Mouse (Mus musculus): ENCODE measurements around the gene Dpm3. TPM values are rescaled to one million over a fixed set of nuclear protein-coding genes. Genes with fewer than 3 reads are reported as not detected.

The Dpm3 gene
- polyA plus RNA-seq, 1 experiment = 228 TPM

DNA sequence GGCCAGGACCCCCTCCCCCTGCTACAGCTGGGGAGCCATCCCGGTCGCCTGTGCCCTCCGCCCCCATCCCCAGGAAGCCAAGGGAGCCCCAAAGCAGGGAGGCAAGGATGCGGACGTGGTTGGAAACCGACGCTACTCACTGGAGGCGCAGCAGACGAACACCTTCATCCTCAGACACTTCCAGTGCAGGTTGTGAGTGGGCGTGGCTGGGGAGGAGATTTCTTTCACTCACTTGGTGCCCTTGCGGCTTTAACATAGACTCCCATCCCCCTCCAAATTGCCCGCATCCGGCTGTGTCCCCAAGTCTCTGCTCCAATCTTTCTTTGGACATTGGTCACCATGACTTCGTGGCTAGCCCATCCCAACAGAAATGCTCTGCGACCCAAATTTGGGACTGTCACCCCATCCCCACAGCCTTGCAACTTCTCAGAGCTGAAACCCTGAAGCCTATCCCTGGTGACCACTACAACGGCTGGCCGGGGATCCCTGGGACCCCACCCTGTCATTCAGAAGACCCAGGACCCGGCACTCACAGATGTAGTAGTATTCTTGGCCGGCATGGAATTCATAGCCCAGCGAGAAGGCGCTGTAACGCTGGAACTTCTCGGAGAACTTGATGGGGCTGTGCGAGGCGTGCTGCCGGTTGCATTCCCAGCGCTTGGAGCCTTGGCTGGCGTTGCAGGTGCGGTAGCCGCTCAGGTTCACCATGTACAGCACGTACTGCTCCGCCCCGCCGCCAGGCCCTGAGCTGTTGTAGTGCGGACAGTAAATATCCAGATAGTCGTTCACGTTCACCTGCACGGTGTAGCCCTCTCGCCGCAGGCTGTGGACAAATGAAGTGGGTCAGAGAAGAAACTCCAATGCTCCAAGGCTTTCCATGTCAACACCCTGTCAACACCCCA, 57.0 kb downstream of the Dpm3 start:
- Histone ChIP-seq H3K79me3 (ENCODE audit: low read depth) (no peaks in the 10 kb centered on the region), H3K4me3 (ENCODE audit: insufficient read depth, poor library complexity, severe bottlenecking) (no peak overlapping the region), H3K36me3 (ENCODE audit: control insufficient read depth, insufficient read depth) (no peaks in the 10 kb centered on the region), H3K27me3 (ENCODE audit: control insufficient read depth, insufficient read depth, insufficient read length) (peaks cover 18% of the 10 kb centered on the region), H3ac (ENCODE audit: control insufficient read depth, insufficient read length, low read depth) (no peak overlapping the region), H3K79me2 (ENCODE audit: control insufficient read depth, insufficient read depth) (no peaks in the 10 kb centered on the region)
- TF ChIP-seq MYOD1 (IDR thresholded peaks at IDR 0.05; ENCODE audit: control insufficient read depth, insufficient read length, low read depth) (no peak), USF1 (IDR thresholded peaks at IDR 0.05; ENCODE audit: low read depth) (no peak), CTCF (IDR thresholded peaks at IDR 0.05; ENCODE audit: control insufficient read depth, insufficient read depth, insufficient read length) (no peak), FOSL1 (IDR thresholded peaks at IDR 0.05; ENCODE audit: insufficient read depth, low read length, poor library complexity, severe bottlenecking) (no peak), MYOG (IDR thresholded peaks at IDR 0.05; ENCODE audit: control insufficient read depth, extremely low read depth, insufficient read length) (no peak), MAX (IDR thresholded peaks at IDR 0.05) (no peak), CEBPB (IDR thresholded peaks at IDR 0.05; ENCODE audit: low read depth) (no peak)

Small RNA genes lying within 50 kb of the gene (microRNA-seq; reads per million reads assigned to microRNA genes)
- 31.7 reads per million, percentile 66 among the genes with 10 or more reads in this experiment for gene Mir92b (ENCODE audit: borderline microRNAs expressed)

Other genes starting within 250 kb of the Dpm3 start
- gene Rusc1, start 166.0 kb upstream of the Dpm3 start, polyA plus RNA-seq (2012; fragmentation: generic; extraction: Trizol) = 25.0 TPM
- 0.02 TPM for gene Gm43738, start 158.3 kb upstream of the Dpm3 start, polyA plus RNA-seq (2012; fragmentation: generic; extraction: Trizol)
- 384 TPM for gene Fdps, start 157.4 kb upstream of the Dpm3 start, polyA plus RNA-seq (2012; fragmentation: generic; extraction: Trizol)
- gene Pklr, start 123.2 kb upstream of the Dpm3 start, polyA plus RNA-seq (2012; fragmentation: generic; extraction: Trizol) = not detected
- 0.15 TPM for gene Hcn3, start 99.2 kb upstream of the Dpm3 start, polyA plus RNA-seq (2012; fragmentation: generic; extraction: Trizol)
- gene Clk2, start 94.6 kb upstream of the Dpm3 start, polyA plus RNA-seq (2012; fragmentation: generic; extraction: Trizol) = 14.5 TPM
- gene Scamp3, start 81.9 kb upstream of the Dpm3 start, polyA plus RNA-seq (2012; fragmentation: generic; extraction: Trizol) = 139 TPM
- gene Fam189b, start 76.2 kb upstream of the Dpm3 start, polyA plus RNA-seq (2012; fragmentation: generic; extraction: Trizol) = 27.4 TPM
- 40.6 TPM for gene Gba, start 56.4 kb upstream of the Dpm3 start, polyA plus RNA-seq (2012; fragmentation: generic; extraction: Trizol)
- 9.1 TPM for gene Thbs3, start 44.2 kb upstream of the Dpm3 start, polyA plus RNA-seq (2012; fragmentation: generic; extraction: Trizol)
- gene Mtx1, start 32.3 kb upstream of the Dpm3 start, polyA plus RNA-seq (2012; fragmentation: generic; extraction: Trizol) = 248 TPM
- 0.20 TPM for gene Muc1, start 30.3 kb upstream of the Dpm3 start, polyA plus RNA-seq (2012; fragmentation: generic; extraction: Trizol)
- gene Krtcap2, start 13.4 kb upstream of the Dpm3 start, polyA plus RNA-seq (2012; fragmentation: generic; extraction: Trizol) = 299 TPM
- 11.0 TPM for gene Trim46, start 13.0 kb upstream of the Dpm3 start, polyA plus RNA-seq (2012; fragmentation: generic; extraction: Trizol)
- gene Slc50a1, start 11.2 kb downstream of the Dpm3 start, polyA plus RNA-seq (2012; fragmentation: generic; extraction: Trizol) = 48.7 TPM
- gene Efna1, start 21.8 kb downstream of the Dpm3 start, polyA plus RNA-seq (2012; fragmentation: generic; extraction: Trizol) = 13.9 TPM
- 2.9 TPM for gene Efna3, start 63.6 kb downstream of the Dpm3 start, polyA plus RNA-seq (2012; fragmentation: generic; extraction: Trizol)
- gene Efna4, start 78.7 kb downstream of the Dpm3 start, polyA plus RNA-seq (2012; fragmentation: generic; extraction: Trizol) = 13.3 TPM
- gene Adam15, start 90.6 kb downstream of the Dpm3 start, polyA plus RNA-seq (2012; fragmentation: generic; extraction: Trizol) = 60.2 TPM
- 0.01 TPM for gene Dcst2, start 102.6 kb downstream of the Dpm3 start, polyA plus RNA-seq (2012; fragmentation: generic; extraction: Trizol)
- 0.20 TPM for gene Dcst1, start 105.9 kb downstream of the Dpm3 start, polyA plus RNA-seq (2012; fragmentation: generic; extraction: Trizol)
- 29.5 TPM for gene Zbtb7b, start 135.4 kb downstream of the Dpm3 start, polyA plus RNA-seq (2012; fragmentation: generic; extraction: Trizol)
- gene Lenep, start 143.4 kb downstream of the Dpm3 start, polyA plus RNA-seq (2012; fragmentation: generic; extraction: Trizol) = not detected
- 11.0 TPM for gene Flad1, start 152.5 kb downstream of the Dpm3 start, polyA plus RNA-seq (2012; fragmentation: generic; extraction: Trizol)
- 446 TPM for gene Cks1b, start 159.0 kb downstream of the Dpm3 start, polyA plus RNA-seq (2012; fragmentation: generic; extraction: Trizol)
- 86.3 TPM for gene Shc1, start 159.1 kb downstream of the Dpm3 start, polyA plus RNA-seq (2012; fragmentation: generic; extraction: Trizol)
- 53.1 TPM for gene Pygo2, start 170.9 kb downstream of the Dpm3 start, polyA plus RNA-seq (2012; fragmentation: generic; extraction: Trizol)
- 34.6 TPM for gene Pbxip1, start 177.3 kb downstream of the Dpm3 start, polyA plus RNA-seq (2012; fragmentation: generic; extraction: Trizol)
- gene Pmvk, start 195.2 kb downstream of the Dpm3 start, polyA plus RNA-seq (2012; fragmentation: generic; extraction: Trizol) = 36.6 TPM